Mouse (Mus musculus): ENCODE data around the gene Phactr2.

The Phactr2 gene

GRCm38 (mm10) chr10:13222135-13222534 lies 252.1 kb downstream of the Phactr2 start:
- in situ Hi-C loops (cut with MboI, MseI), result no loop called here

GRCm38 (mm10) chr10:13220061-13220460 lies 254.2 kb downstream of the Phactr2 start:
- in situ Hi-C loops (cut with MboI, MseI), result no loop called here

GRCm38 (mm10) chr10:13213956-13214355 lies 260.3 kb downstream of the Phactr2 start:
- in situ Hi-C loops (cut with MboI, MseI), result no loop called here

- in situ Hi-C loops (cut with MboI, MseI), result no loop called here
Observed at GRCm38 (mm10) chr10:13212829-13213228, 261.4 kb downstream of the Phactr2 start.

- in situ Hi-C loops (cut with MboI, MseI), result no loop called here
Observed at GRCm38 (mm10) chr10:13212326-13212725, 261.9 kb downstream of the Phactr2 start.

GRCm38 (mm10) chr10:13209930-13210637 lies 264.1 kb downstream of the Phactr2 start:
- in situ Hi-C loops (cut with MboI, MseI), result no loop called here

GRCm38 (mm10) chr10:13209506-13209905 lies 264.7 kb downstream of the Phactr2 start:
- in situ Hi-C loops (cut with MboI, MseI), result no loop called here

GRCm38 (mm10) chr10:13209061-13209460 lies 265.2 kb downstream of the Phactr2 start:
- in situ Hi-C loops (cut with MboI, MseI), result no loop called here

- in situ Hi-C loops (cut with MboI, MseI), result no loop called here
Observed at GRCm38 (mm10) chr10:13201741-13202293, 272.4 kb downstream of the Phactr2 start.

- in situ Hi-C loops (cut with MboI, MseI), result no loop called here
Observed at GRCm38 (mm10) chr10:13200862-13201261, 273.4 kb downstream of the Phactr2 start.

- in situ Hi-C loops (cut with MboI, MseI), result loop anchor here (25.0 kb wide), 1 partner anchor 187 kb away; the partner anchor contains the start of gene Sf3b5
Observed at GRCm38 (mm10) chr10:13199234-13199633, 275.0 kb downstream of the Phactr2 start.

- in situ Hi-C loops (cut with MboI, MseI), result loop anchor here (25.0 kb wide), 1 partner anchor 185 kb away; the partner anchor contains the start of gene Sf3b5
Observed at GRCm38 (mm10) chr10:13196872-13197507, 277.2 kb downstream of the Phactr2 start.

- in situ Hi-C loops (cut with MboI, MseI), result loop anchor here (25.0 kb wide), 1 partner anchor 181 kb away; the partner anchor contains the start of gene Sf3b5
Observed at GRCm38 (mm10) chr10:13193496-13193895, 280.7 kb downstream of the Phactr2 start.

- in situ Hi-C loops (cut with MboI, MseI), result loop anchor here (25.0 kb wide), 1 partner anchor 181 kb away; the partner anchor contains the start of gene Sf3b5
Observed at GRCm38 (mm10) chr10:13192731-13193351, 281.4 kb downstream of the Phactr2 start, which contains the start of gene Ltv1. TSS of gene Ltv1 (minus strand) at chr10:13193168.

GRCm38 (mm10) chr10:13189881-13190280 lies 284.3 kb downstream of the Phactr2 start:
- in situ Hi-C loops (cut with MboI, MseI), result loop anchor here (25.0 kb wide), 1 partner anchor 178 kb away; the partner anchor contains the start of gene Sf3b5

- in situ Hi-C loops (cut with MboI, MseI), result loop anchor here (25.0 kb wide), 1 partner anchor 174 kb away; the partner anchor contains the start of gene Sf3b5
Observed at GRCm38 (mm10) chr10:13186754-13187153, 287.5 kb downstream of the Phactr2 start.

GRCm38 (mm10) chr10:13184170-13184766 lies 289.9 kb downstream of the Phactr2 start:
- in situ Hi-C loops (cut with MboI, MseI), result loop anchor here (25.0 kb wide), 1 partner anchor 172 kb away; the partner anchor contains the start of gene Sf3b5

GRCm38 (mm10) chr10:13180211-13180610 lies 294.0 kb downstream of the Phactr2 start:
- in situ Hi-C loops (cut with MboI, MseI), result loop anchor here (25.0 kb wide), 1 partner anchor 168 kb away; the partner anchor contains the start of gene Sf3b5

- in situ Hi-C loops (cut with MboI, MseI), result loop anchor here (25.0 kb wide), 1 partner anchor 166 kb away; the partner anchor contains the start of gene Sf3b5
Observed at GRCm38 (mm10) chr10:13177973-13178624, 296.1 kb downstream of the Phactr2 start, which contains the start of gene Zc2hc1b. TSS of gene Zc2hc1b (minus strand) at chr10:13178023.

GRCm38 (mm10) chr10:13175866-13176265 lies 298.3 kb downstream of the Phactr2 start:
- in situ Hi-C loops (cut with MboI, MseI), result loop anchor here (25.0 kb wide), 1 partner anchor 164 kb away; the partner anchor contains the start of gene Sf3b5
